Mouse (Mus musculus) ES-E14 (cell line): ENCODE data around the gene Zbtb26. TPM values are rescaled to one million over a fixed set of nuclear protein-coding genes. Genes with fewer than 3 reads are reported as not detected.

Source experiments
- DNase-seq: peaks from one replicate; pipeline ENCODE4 v3.0.0-alpha.2; 2013; ENCODE audit warnings: low read depth, low spot score
- H3K27ac ChIP-seq: 2 replicates; pipeline ENCODE4 v1.5.1; 2012; ENCODE audit warnings: low read depth, mild to moderate bottlenecking, low read length, moderate library complexity, mixed read lengths; ENCODE audit not compliant: poor library complexity, insufficient read depth, severe bottlenecking
- H3K36me3 ChIP-seq: 2 replicates; pipeline ENCODE4 v1.6.1; 2012; ENCODE audit warnings: mild to moderate bottlenecking, low read length, moderate library complexity, mixed read lengths; ENCODE audit not compliant: control insufficient read depth, poor library complexity, insufficient read depth, severe bottlenecking
- H3K4me1 ChIP-seq, 2 experiments: fragments of 150-350 bp in 1 of 2; sonication (generic) in 1 of 2; 2 replicates each; pipeline ENCODE4 v1.6.1; 2012; ENCODE audit warnings: low read length in 2 of 2, mild to moderate bottlenecking in 1 of 2, mixed read lengths in 1 of 2; ENCODE audit not compliant: control insufficient read depth in 2 of 2, insufficient read depth in 2 of 2, poor library complexity in 1 of 2
- H3K4me3 ChIP-seq, 2 experiments: fragments of 150-350 bp in 1 of 2; sonication (generic) in 1 of 2; 2 replicates each; pipeline ENCODE4 v1.5.1; 2012; ENCODE audit warnings: low read length in 2 of 2, low read depth in 1 of 2, mild to moderate bottlenecking in 1 of 2, mixed read lengths in 1 of 2; ENCODE audit not compliant: insufficient read depth in 1 of 2, poor library complexity in 1 of 2, severe bottlenecking in 1 of 2
- H3K9ac ChIP-seq: 2 replicates; pipeline ENCODE4 v1.6.1; 2012; ENCODE audit warnings: low read depth, mild to moderate bottlenecking, low read length, mixed read lengths; ENCODE audit not compliant: poor library complexity, insufficient read depth, severe bottlenecking
- H3K9me3 ChIP-seq: fragments of 150-350 bp; sonication (generic); 2 replicates; pipeline ENCODE4 v1.6.1; 2012; ENCODE audit warnings: low read depth, mild to moderate bottlenecking, low read length; ENCODE audit not compliant: control insufficient read depth, insufficient read depth
- CHD2 ChIP-seq: IDR thresholded peaks from 2 replicates; pipeline ENCODE4 v1.6.1; 2014; ENCODE audit warnings: mild to moderate bottlenecking, low read depth, low read length, inconsistent platforms
- HCFC1 ChIP-seq: IDR thresholded peaks from 2 replicates; pipeline ENCODE4 v1.6.1; 2012; ENCODE audit warnings: low read length, inconsistent platforms, borderline replicate concordance; ENCODE audit not compliant: insufficient read depth
- MAFK ChIP-seq: IDR thresholded peaks from 2 replicates; pipeline ENCODE4 v1.6.1; 2014; ENCODE audit warnings: mild to moderate bottlenecking, low read depth, low read length, inconsistent platforms; ENCODE audit not compliant: insufficient read depth
- ZC3H11A ChIP-seq: IDR thresholded peaks from 2 replicates; pipeline ENCODE4 v1.6.1; 2012; ENCODE audit warnings: low read depth, mild to moderate bottlenecking, inconsistent platforms, low read length, borderline replicate concordance
- ZNF384 ChIP-seq: IDR thresholded peaks from 2 replicates; pipeline ENCODE4 v1.6.1; 2012; ENCODE audit warnings: low read depth, low read length, inconsistent platforms
- in situ Hi-C, 2 experiments: fragments of 600-800 bp; cut with MboI; formaldehyde crosslinking; loops; one replicate each; pipeline ENCODE4 v1.15.1; 2025; ENCODE audit warnings: low sequenced_read_pairs in 2 of 2, inconsistent platforms in 1 of 2; ENCODE audit not compliant: unreplicated experiment in 2 of 2
- total RNA-seq: library from RNA; depleted of rRNA; stranded (reverse); fragments of 300-350 nt; gene quantifications from 2 replicates; pipeline ENCODE4 v1.2.3, GENCODE M21; 2012

Zbtb26 gene
- total RNA-seq, 1 experiment = 11.9 TPM

- no peak overlapping the region for H3K4me3 ChIP-seq
- TF ChIP-seq ZNF384 (no peak), HCFC1 (no peak), MAFK (no peak), ZC3H11A (no peak), CHD2 (no peak)
- no peaks in the 10 kb centered on the region for H3K9me3 ChIP-seq
- no peak overlapping the region for H3K9ac ChIP-seq
- H3K4me1 ChIP-seq = peaks cover 0 to 3% of the 10 kb centered on the region in 2 experiments; a peak in 1 of 4 replicates
- H3K27ac ChIP-seq = no peak overlapping the region
- no peaks in the 10 kb centered on the region; the same call in 1 of the 2 replicates for H3K36me3 ChIP-seq
- DNase-seq = no peak
- in situ Hi-C loops = no loop called here
Observed at GRCm38 (mm10) chr2:37423671-37424070, 19.3 kb downstream of the Zbtb26 start.

DNA sequence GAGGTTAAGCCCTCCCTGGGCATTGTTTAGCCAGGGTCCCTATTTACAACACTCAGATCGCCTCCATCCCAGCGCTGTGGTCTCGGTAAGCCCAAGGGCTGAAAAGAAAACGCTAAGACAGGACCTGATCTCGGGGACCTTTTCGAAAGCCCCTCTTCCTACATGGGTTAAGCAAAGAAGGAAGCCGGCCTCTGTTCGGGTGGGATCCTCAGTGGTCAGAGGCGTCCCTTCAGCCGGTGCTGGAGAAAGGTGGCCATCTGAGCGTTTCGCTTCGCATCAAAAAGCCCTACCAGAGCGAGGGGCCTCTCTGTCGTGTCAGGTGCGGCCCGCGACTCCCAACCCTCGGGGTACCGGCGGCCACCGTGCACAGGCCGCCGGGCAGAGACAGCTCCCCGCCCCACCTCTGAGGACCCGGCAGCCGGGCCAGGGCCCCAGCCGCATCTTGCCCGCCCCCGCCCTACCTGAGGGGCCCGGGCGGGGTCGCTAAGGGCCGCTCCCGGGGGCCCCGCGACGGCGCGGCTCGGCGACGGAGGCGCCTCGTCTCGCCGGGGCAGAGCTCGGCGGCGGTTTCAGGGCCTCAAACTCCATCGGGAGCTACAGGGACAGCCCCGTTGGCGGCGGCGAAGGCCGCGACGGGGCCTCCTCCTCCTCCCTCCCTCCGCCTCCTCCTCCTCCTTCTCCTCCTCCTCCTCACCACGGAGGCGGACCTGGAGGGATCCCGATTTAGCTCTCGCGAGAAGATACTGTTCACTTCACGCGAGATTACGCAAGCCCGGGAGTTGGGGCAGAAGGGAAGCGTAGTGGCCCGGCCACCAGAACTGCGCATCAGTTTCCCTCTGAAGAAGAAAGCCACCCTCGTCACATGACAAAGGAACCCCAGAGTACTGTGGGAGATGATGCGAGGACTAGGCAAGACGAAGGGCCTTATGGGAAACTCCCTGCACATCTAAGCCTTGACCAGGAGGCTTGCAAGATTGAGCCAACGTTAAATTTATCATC lies 20.3 kb downstream of the Zbtb26 start, which contains the start of gene Rc3h2:
Gene Rc3h2 (minus strand): TSS at position 598 of the 999 bp plus-strand sequence.
- peak within 1 kb of the TSS; percentile 99 for H3K4me3 ChIP-seq
- H3K9me3 ChIP-seq = no peaks in the 10 kb centered on the region
- H3K4me1 ChIP-seq = peaks cover 0 to 4% of the 10 kb centered on the region in 2 experiments; a peak in 1 of 4 replicates
- peak; percentile 97 for DNase-seq
- TF ChIP-seq HCFC1 (peak; percentile 69; the same call in 1 of the 2 replicates), CHD2 (peak; percentile 98), ZC3H11A (no peak), ZNF384 (no peak), MAFK (no peak)
- in situ Hi-C loops = no loop called here
- H3K9ac ChIP-seq = peak within 1 kb of the TSS; percentile 100
- no peaks in the 10 kb centered on the region for H3K36me3 ChIP-seq
- H3K27ac ChIP-seq = peak within 1 kb of the TSS; percentile 87

DNA sequence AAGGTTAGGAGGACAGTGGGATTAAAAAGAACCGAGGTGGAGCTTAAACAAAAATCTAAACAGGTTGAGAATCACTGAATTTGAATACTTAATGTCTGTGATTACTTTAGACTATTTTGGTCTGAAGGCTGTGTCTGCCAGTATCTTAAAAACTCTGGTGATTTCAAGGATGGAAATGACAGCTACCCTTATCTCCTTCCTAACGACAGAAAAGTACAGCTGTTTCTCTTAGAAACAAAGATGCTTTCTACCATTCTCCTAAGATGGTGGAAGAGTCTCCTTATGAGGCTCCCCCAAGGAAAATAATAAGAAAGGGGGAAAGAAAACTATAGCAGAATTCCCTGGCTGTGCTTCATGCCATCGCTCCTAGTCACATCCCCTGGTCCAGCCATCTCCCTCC lies 21.0 kb downstream of the Zbtb26 start:
- DNase-seq = no peak
- TF ChIP-seq ZC3H11A = no peak
- no peak for TF ChIP-seq CHD2
- no peak for TF ChIP-seq HCFC1
- no peak for TF ChIP-seq MAFK
- Histone ChIP-seq H3K9ac (peak overlapping the region; percentile 100), H3K4me1 (peaks cover 0 to 4% of the 10 kb centered on the region in 2 experiments; a peak in 1 of 4 replicates), H3K27ac (no peak overlapping the region), H3K4me3 (peak overlapping the region; percentile 99), H3K36me3 (no peaks in the 10 kb centered on the region), H3K9me3 (no peaks in the 10 kb centered on the region)
- in situ Hi-C loops = no loop called here

GRCm38 (mm10) chr2:37395539-37395938 lies 47.4 kb downstream of the Zbtb26 start:
- DNase-seq = no peak

More at GRCm38 (mm10) chr2:37395539-37395938, 47.4 kb downstream of the Zbtb26 start:
- Histone ChIP-seq H3K9me3 (no peaks in the 10 kb centered on the region), H3K27ac (no peak overlapping the region), H3K4me1 (peaks cover 0 to 2% of the 10 kb centered on the region in 2 experiments; a peak in 1 of 4 replicates), H3K4me3 (no peak overlapping the region), H3K36me3 (peaks cover 3% of the 10 kb centered on the region; the same call in 1 of the 2 replicates), H3K9ac (no peak overlapping the region)
- in situ Hi-C loops = no loop called here
- TF ChIP-seq ZNF384 = no peak
- no peak for TF ChIP-seq MAFK
- no peak for TF ChIP-seq HCFC1
- TF ChIP-seq ZC3H11A = no peak
- no peak for TF ChIP-seq CHD2
